Mouse (Mus musculus) cortical plate, adult 2 months (tissue): ENCODE measurements around the gene Osbp. TPM values are rescaled to one million over a fixed set of nuclear protein-coding genes. Genes with fewer than 3 reads are reported as not detected.
A peak's percentile ranks its signal among the peaks of the same experiment; 100 is the strongest.

Experiments
- H3K27ac ChIP-seq: fragments of 200-500 bp; 2 replicates; pipeline ENCODE4 v1.5.1; 2012; ENCODE audit warnings: low read length, control low read depth, inconsistent platforms; ENCODE audit not compliant: insufficient read depth
- H3K4me1 ChIP-seq: fragments of 200-500 bp; 2 replicates; pipeline ENCODE4 v1.6.1; 2011; ENCODE audit warnings: low read length; ENCODE audit not compliant: control insufficient read depth, insufficient read depth
- H3K4me3 ChIP-seq: fragments of 200-500 bp; 2 replicates; pipeline ENCODE4 v1.5.1; 2011; ENCODE audit warnings: mild to moderate bottlenecking, low read length, control low read depth; ENCODE audit not compliant: insufficient read depth
- CTCF ChIP-seq: fragments of 200-500 bp; IDR thresholded peaks from 2 replicates; pipeline ENCODE4 v1.5.1; 2011; ENCODE audit warnings: mild to moderate bottlenecking, control low read depth, low read length; ENCODE audit not compliant: insufficient read depth; ENCODE audit errors: extremely low read depth
- POLR2A ChIP-seq: fragments of 200-500 bp; IDR thresholded peaks from 2 replicates; pipeline ENCODE4 v1.6.1; 2011; ENCODE audit warnings: mild to moderate bottlenecking, low read length, control low read depth; ENCODE audit not compliant: insufficient read depth; ENCODE audit errors: extremely low read depth
- polyA plus RNA-seq: library from polyadenylated mRNA; depleted of rRNA; stranded (reverse); fragments of >200 nt; gene quantifications from 2 replicates; pipeline ENCODE4 v1.2.3, GENCODE M21; 2012

The Osbp gene
- polyA plus RNA-seq, 1 experiment: 37.1 TPM

GRCm38 (mm10) chr19:12003568-12003967, 37.8 kb downstream of the Osbp start:
- H3K4me1 ChIP-seq: peaks cover 5% of the 10 kb centered on the region; the same call in 1 of the 2 replicates
- no peak overlapping the region for H3K4me3 ChIP-seq
- no peak overlapping the region for H3K27ac ChIP-seq
- TF ChIP-seq POLR2A (no peak), CTCF (no peak)

DNA sequence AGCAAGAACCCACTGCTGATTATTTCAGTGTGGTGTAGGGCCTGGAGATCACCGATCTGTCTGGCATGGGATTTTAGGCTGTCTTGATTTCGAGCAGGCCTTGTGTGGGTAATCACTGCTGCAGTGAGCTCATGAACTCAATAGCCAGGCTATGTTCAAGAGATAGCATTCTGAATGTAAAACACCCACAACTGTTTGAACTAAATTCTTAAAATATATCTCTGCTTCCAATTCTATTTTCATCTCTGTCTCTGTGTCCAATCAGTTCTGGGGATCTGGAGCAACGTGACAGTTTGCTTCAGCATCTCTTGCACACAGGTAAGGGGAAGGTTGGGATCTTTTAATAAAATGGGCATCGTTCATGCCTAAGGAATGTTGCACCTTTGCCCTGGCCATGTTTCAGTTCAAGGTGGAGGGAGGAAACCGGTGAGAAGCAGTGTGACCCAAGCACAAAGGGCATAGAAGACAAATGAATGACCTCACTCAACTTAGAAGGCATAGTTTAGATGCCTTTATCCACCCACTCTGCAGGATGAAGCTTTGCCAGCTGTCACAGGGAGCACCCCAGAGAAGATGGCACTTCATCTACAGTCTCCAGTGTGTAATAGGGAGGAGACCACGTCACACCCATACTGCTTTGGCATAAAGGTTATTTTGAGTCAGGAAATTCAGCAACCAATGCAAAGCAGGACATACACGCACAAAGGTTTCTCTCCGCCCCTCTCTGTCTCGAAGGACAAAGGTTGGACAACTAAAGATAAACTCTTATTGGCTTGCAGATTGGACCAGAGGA, 38.7 kb downstream of the Osbp start:
- Histone ChIP-seq H3K4me1 (peaks cover 5% of the 10 kb centered on the region; the same call in 1 of the 2 replicates), H3K27ac (peak overlapping the region; percentile 65), H3K4me3 (no peak overlapping the region)
- no peak for TF ChIP-seq POLR2A
- no peak for TF ChIP-seq CTCF

DNA sequence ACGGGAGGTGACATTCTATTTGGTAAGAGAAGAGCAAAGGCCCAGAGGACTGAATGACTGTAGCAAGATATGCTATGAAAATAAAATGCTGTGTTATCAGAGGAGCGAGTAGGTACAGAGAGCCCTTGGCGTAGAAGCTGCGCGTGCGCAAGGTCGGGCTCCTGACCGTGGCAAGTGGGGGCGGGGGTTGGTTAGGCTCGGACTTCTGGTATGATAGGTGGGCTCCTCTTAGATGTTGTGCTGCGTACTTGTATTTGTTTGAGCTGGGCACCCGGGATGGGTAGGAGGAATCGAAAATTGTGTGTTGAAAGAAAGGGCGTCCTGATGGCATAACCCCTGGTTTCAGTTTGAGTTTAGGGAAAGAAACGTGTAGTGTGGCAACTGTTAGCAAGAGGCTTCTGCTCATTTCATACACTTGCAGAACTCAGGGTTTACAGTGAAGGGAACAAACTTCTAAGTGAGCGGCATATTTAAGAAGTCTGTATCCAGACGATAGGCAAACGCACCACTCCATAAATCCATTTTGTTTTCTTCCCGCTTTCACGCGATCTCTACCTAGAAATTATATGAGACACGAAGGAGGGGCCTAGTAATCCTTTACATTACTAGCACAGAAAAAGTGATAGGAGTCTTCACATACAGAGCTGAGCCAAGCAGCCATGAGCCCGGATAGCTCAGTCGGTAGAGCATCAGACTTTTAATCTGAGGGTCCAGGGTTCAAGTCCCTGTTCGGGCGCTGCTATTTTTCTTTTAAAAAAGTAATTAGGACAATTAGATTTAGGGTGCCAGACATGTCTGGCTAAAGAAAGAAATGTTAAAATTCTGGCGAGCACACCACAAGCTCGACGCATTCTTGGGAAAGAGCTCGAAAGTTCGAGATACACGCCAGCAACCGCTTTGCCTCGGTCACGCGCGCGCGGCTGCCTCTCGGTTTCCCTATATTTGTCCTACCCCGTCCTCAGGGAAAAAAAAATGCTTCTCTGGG, 39.9 kb downstream of the Osbp start:
- Histone ChIP-seq H3K4me1 (peaks cover 5% of the 10 kb centered on the region; the same call in 1 of the 2 replicates), H3K27ac (peak overlapping the region; percentile 89), H3K4me3 (peak overlapping the region; percentile 73)
- TF ChIP-seq POLR2A (peak; percentile 57), CTCF (no peak)

DNA sequence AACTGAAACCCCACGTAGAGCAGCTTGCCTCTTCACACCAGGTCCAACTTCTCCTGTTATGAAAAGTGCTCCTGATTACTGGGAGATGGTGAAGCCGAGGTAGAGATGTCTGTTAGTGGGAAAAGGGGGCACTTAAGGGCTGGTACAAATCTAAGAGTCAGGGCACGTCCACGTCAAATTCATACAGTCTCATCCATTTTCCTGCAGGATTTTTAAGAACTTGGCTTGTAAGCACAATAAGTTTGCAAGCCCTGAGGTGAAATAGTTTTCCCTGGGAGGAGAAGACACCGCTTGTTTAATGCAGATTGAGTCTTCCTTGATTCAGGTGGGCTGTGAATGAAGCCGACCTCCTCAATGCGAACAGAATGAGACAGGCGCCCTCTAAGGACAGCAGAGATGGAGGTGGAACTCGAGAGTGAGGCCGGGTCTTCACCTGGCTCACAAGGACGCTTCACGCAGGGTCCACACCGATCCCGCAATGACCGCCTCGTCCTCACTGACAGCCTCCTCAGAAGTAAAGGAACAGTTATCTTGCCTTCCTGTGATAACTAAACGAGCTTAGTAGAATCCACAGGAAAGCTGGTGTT, 40.7 kb downstream of the Osbp start:
- TF ChIP-seq POLR2A: no peak
- TF ChIP-seq CTCF: no peak
- Histone ChIP-seq H3K27ac (peak overlapping the region; percentile 87), H3K4me1 (peaks cover 5% of the 10 kb centered on the region; the same call in 1 of the 2 replicates)

GRCm38 (mm10) chr19:12007105-12007931, 41.6 kb downstream of the Osbp start:
- Histone ChIP-seq H3K4me1 (peaks cover 5% of the 10 kb centered on the region; the same call in 1 of the 2 replicates), H3K27ac (0 out of 2 replicates have a peak overlapping the region, but pooled peaks have one; percentile 87), H3K4me3 (no peak overlapping the region; the same call in 1 of the 2 replicates)
- TF ChIP-seq POLR2A (no peak), CTCF (peak; percentile 25; the same call in 1 of the 2 replicates)

More for the DNA sequence above, 40.7 kb downstream of the Osbp start:
- peak overlapping the region; percentile 73 for H3K4me3 ChIP-seq

- TF ChIP-seq CTCF (no peak), POLR2A (no peak)
- H3K4me3 ChIP-seq: no peak overlapping the region
- peaks cover 6% of the 10 kb centered on the region; the same call in 1 of the 2 replicates for H3K4me1 ChIP-seq
- no peak overlapping the region for H3K27ac ChIP-seq
Observed at GRCm38 (mm10) chr19:12008410-12009380, 43.0 kb downstream of the Osbp start.

DNA sequence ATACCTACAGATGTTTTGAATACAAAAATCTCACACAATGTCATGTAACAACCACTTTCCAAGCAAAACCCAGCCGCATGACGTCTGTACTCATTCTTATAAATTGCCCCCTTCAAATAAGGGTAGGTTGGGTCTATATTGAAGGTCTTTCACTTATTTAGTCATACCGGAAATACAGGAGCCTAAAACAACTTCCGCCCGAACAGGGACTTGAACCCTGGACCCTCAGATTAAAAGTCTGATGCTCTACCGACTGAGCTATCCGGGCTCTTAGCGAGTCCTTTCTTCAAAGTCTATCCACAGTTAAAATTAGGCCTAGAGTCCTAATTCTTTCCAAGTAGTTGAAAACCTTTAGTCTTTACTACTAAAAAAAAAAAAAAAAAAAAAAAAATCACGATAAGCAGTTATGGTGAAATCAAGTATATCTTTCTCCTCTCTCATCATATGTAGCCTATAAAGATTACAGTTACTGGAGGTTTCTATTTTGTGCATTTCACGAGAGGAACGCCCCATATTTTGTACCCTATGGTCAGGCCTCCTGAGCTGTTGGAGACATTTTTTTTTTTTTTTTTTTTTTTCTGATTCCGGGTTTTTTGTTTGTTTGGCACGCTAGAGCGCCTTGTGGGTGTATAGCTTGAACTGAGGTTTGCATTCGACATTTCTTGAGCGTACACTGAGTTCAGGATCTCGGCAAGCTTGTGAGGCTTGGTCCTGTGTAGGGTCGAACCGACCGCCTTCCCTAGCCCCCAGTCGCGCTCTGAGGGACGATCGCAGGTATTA, 44.0 kb downstream of the Osbp start:
- Histone ChIP-seq H3K4me3 (peak overlapping the region; percentile 77), H3K27ac (peak overlapping the region; percentile 34), H3K4me1 (0 out of 2 replicates have a peak, but pooled peaks cover 2% of the 10 kb centered on the region)
- TF ChIP-seq CTCF (no peak), POLR2A (no peak)
